ENCODE assay signal across 13 mouse cellular contexts in the genomic region with DNA sequence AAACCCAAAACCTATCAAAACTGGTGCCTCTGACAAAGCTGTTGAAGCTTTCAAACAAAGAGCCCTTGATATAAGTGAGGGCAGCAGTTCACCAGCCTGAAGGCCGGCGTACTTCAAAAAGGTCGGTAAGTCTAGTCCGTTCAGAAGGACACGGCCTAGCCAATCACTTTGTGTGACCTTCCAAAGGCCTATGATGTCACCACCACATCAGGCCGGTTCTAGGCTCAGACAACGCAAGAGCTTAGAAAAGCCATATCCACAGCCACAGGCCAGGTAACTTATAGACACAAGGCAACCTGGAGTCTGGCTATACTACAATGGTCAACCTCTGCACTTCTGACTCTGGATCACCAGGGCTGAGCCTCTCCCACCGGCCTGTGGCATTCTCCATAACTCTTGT. TPM values are rescaled to one million over a fixed set of nuclear protein-coding genes. Genes with fewer than 3 reads are reported as not detected.
DNase-seq lines count a peak whose midpoint lies in the region; ATAC-seq and TF ChIP-seq lines count a peak whose summit lies in the region.
"Had no signal": no experiment of that assay in that cellular context is flagged by ENCODE, and none has a peak within 500 bp of the region (broad histone marks: within the 10 kb centered on the region; RNA-seq: fewer than 3 reads in every experiment).

No protein-coding gene starts in this region.

- H3K9ac ChIP-seq in embryonic facial prominence, embryonic 15.5 days, result no peak overlapping the region
- no peak overlapping the region for H3K9ac ChIP-seq in stomach, embryonic 15.5 days
- H3K9ac ChIP-seq: forebrain, embryonic 13.5 days had no signal

- no peak for TF ChIP-seq POLR2A in kidney, adult 2 months (IDR thresholded peaks at IDR 0.05; ENCODE audit: low read depth, low read length)
- TF ChIP-seq POLR2A in testis, adult 2 months (IDR thresholded peaks at IDR 0.05; ENCODE audit: control insufficient read depth, low read depth, low read length), result no peak

- intact Hi-C loops in gastrocnemius, adult 2 months (cut with DNase I), result no loop called here

- peak overlapping the region; percentile 64 for H3K27ac ChIP-seq in kidney, adult 2 months (ENCODE audit: insufficient read depth, low read depth, low read length)
- H3K27ac ChIP-seq in testis, adult 2 months (ENCODE audit: control insufficient read depth, insufficient read depth, low read depth, low read length), result peak overlapping the region; percentile 91
- no peak overlapping the region for H3K27ac ChIP-seq in embryonic facial prominence, embryonic 15.5 days (replicated peaks)
- 0 out of 2 replicates have a peak overlapping the region, but pooled peaks have one; percentile 92 for H3K27ac ChIP-seq in stomach, embryonic 15.5 days
- H3K27ac ChIP-seq in gastrocnemius, adult 2 months, result no peak overlapping the region
- H3K27ac ChIP-seq: forebrain, embryonic 13.5 days; layer of hippocampus, adult 2 months; midbrain, embryonic 10.5 days had no signal

- H3K4me2 ChIP-seq in embryonic facial prominence, embryonic 15.5 days (replicated peaks), result peak overlapping the region; percentile 99
- peak overlapping the region; percentile 93 for H3K4me2 ChIP-seq in stomach, embryonic 15.5 days

- WGBS in kidney, adult 2 months, result 63% methylated on average over 8 of the region's 8 CpGs
- WGBS in embryonic facial prominence, embryonic 15.5 days, result 67% methylated on average over 8 of the region's 8 CpGs
- WGBS in stomach, embryonic 15.5 days, result 49% methylated on average over 8 of the region's 8 CpGs

- no peak for ATAC-seq in embryonic facial prominence, embryonic 15.5 days (ENCODE audit: insufficient number of reproducible peaks, low FRiP score, low TSS enrichment, low read depth)
- ATAC-seq in stomach, embryonic 15.5 days (ENCODE audit: insufficient read depth, low FRiP score, low read depth), result no peak
- ATAC-seq: forebrain, embryonic 13.5 days had no signal

- no peaks in the 10 kb centered on the region for H3K9me3 ChIP-seq in embryonic facial prominence, embryonic 15.5 days (replicated peaks)
- H3K9me3 ChIP-seq in stomach, embryonic 15.5 days, result no peaks in the 10 kb centered on the region
- H3K9me3 ChIP-seq: forebrain, embryonic 13.5 days; midbrain, embryonic 10.5 days had no signal

- peak overlapping the region; percentile 61 for H3K4me3 ChIP-seq in kidney, adult 2 months (ENCODE audit: insufficient read depth, low read depth, low read length)
- peak overlapping the region; percentile 95 for H3K4me3 ChIP-seq in testis, adult 2 months (ENCODE audit: control insufficient read depth, low read depth, low read length)
- H3K4me3 ChIP-seq in embryonic facial prominence, embryonic 15.5 days (replicated peaks), result peak overlapping the region; percentile 61
- peak overlapping the region; percentile 57 for H3K4me3 ChIP-seq in stomach, embryonic 15.5 days (replicated peaks)
- H3K4me3 ChIP-seq in gastrocnemius, adult 2 months, result no peak overlapping the region
- H3K4me3 ChIP-seq: forebrain, embryonic 13.5 days; layer of hippocampus, adult 2 months; midbrain, embryonic 10.5 days had no signal

- no peak for TF ChIP-seq CTCF in kidney, adult 2 months (conservative IDR thresholded peaks at IDR 0.05; ENCODE audit: insufficient read depth, insufficient read length, low read depth, low read length)
- no peak for TF ChIP-seq CTCF in testis, adult 2 months (IDR thresholded peaks at IDR 0.05; ENCODE audit: control insufficient read depth, insufficient read depth, insufficient replicate concordance, low read depth, low read length)
- no peak for TF ChIP-seq CTCF in gastrocnemius, adult 2 months (IDR thresholded peaks at IDR 0.05)

- H3K27me3 ChIP-seq in kidney, adult 2 months (replicated peaks; ENCODE audit: control insufficient read depth, insufficient read depth, low read length), result no peaks in the 10 kb centered on the region
- H3K27me3 ChIP-seq in testis, adult 2 months (ENCODE audit: control insufficient read depth, insufficient read depth, low read length), result no peaks in the 10 kb centered on the region
- peaks cover 27% of the 10 kb centered on the region for H3K27me3 ChIP-seq in embryonic facial prominence, embryonic 15.5 days
- H3K27me3 ChIP-seq in stomach, embryonic 15.5 days (replicated peaks), result 0 out of 2 replicates have a peak, but pooled peaks cover 11% of the 10 kb centered on the region

- peaks cover 31% of the 10 kb centered on the region for H3K4me1 ChIP-seq in kidney, adult 2 months (ENCODE audit: control insufficient read depth, insufficient read depth, low read length)
- peaks cover 11% of the 10 kb centered on the region for H3K4me1 ChIP-seq in testis, adult 2 months (ENCODE audit: control insufficient read depth, insufficient read depth, low read length)
- peaks cover 30% of the 10 kb centered on the region for H3K4me1 ChIP-seq in embryonic facial prominence, embryonic 15.5 days
- peaks cover 8% of the 10 kb centered on the region; the same call in 1 of the 2 replicates for H3K4me1 ChIP-seq in stomach, embryonic 15.5 days

- no peaks in the 10 kb centered on the region for H3K36me3 ChIP-seq in kidney, adult 2 months (ENCODE audit: control insufficient read depth, insufficient read depth, low read length)
- no peaks in the 10 kb centered on the region for H3K36me3 ChIP-seq in testis, adult 2 months (ENCODE audit: control insufficient read depth, insufficient read depth, low read length)
- no peaks in the 10 kb centered on the region for H3K36me3 ChIP-seq in embryonic facial prominence, embryonic 15.5 days
- no peaks in the 10 kb centered on the region for H3K36me3 ChIP-seq in stomach, embryonic 15.5 days
- H3K36me3 ChIP-seq: midbrain, embryonic 10.5 days had no signal

- DNase-seq in kidney, adult 2 months, result peak; percentile 39
- DNase-seq in kidney, adult 18-20 months, result no peak
- no peak for DNase-seq in testis, postnatal 14 days (ENCODE audit: low spot score)
- DNase-seq in gastrocnemius, adult 2 months, result no peak
- DNase-seq: cerebellum, postnatal 10 days; gastrocnemius, postnatal 36 days; right cerebral cortex, postnatal 4 days had no signal

RNA-seq across cellular contexts. Expression of gene Spint2, which starts 1.8 kb away (rescaled TPM):
- 421 and 474 TPM in 2 replicates for polyA plus RNA-seq in kidney, adult 2 months (2012; rRNA removed)
- 146 and 160 TPM in 2 replicates for polyA plus RNA-seq in testis, adult 2 months (2012; rRNA removed)
- polyA plus RNA-seq in embryonic facial prominence, embryonic 15.5 days (2015; fragmentation: Nextera tagmentation; extraction: Ambion mirVana), result 212 and 261 TPM in 2 replicates
- 525 and 574 TPM in 2 replicates for polyA plus RNA-seq in stomach, embryonic 15.5 days (2015; fragmentation: Nextera tagmentation; extraction: Ambion mirVana)
- total RNA-seq in gastrocnemius, adult 2 months (2021), result 1 to 10 TPM; 4.7 to 6.0 TPM

RNA-seq across cellular contexts. Expression of gene Ppp1r14a, which starts 9.2 kb away (rescaled TPM):
- 12.3 and 16.1 TPM in 2 replicates for polyA plus RNA-seq in kidney, adult 2 months (2012; rRNA removed)
- 11.3 and 11.9 TPM in 2 replicates for polyA plus RNA-seq in testis, adult 2 months (2012; rRNA removed)
- 17.3 and 18.1 TPM in 2 replicates for polyA plus RNA-seq in embryonic facial prominence, embryonic 15.5 days (2015; fragmentation: Nextera tagmentation; extraction: Ambion mirVana)
- polyA plus RNA-seq in stomach, embryonic 15.5 days (2015; fragmentation: Nextera tagmentation; extraction: Ambion mirVana), result 42.7 and 56.7 TPM in 2 replicates
- total RNA-seq in gastrocnemius, adult 2 months (2021), result 1 to 10 TPM; 3.8 to 4.5 TPM

RNA-seq across cellular contexts. Expression of gene Dpf1, which starts 23.8 kb away (rescaled TPM):
- polyA plus RNA-seq in kidney, adult 2 months (2012; rRNA removed), result 0.07 and 0.11 TPM in 2 replicates
- polyA plus RNA-seq in testis, adult 2 months (2012; rRNA removed), result 8.0 and 8.6 TPM in 2 replicates
- polyA plus RNA-seq in embryonic facial prominence, embryonic 15.5 days (2015; fragmentation: Nextera tagmentation; extraction: Ambion mirVana), result 14.4 and 20.4 TPM in 2 replicates
- 7.6 and 8.2 TPM in 2 replicates for polyA plus RNA-seq in stomach, embryonic 15.5 days (2015; fragmentation: Nextera tagmentation; extraction: Ambion mirVana)
- 1 to 10 TPM in 1 of 2 experiments, under 1 TPM in 1; 0.86 to 2.6 TPM for total RNA-seq in gastrocnemius, adult 2 months (2021)

RNA-seq across cellular contexts. Expression of gene 2200002D01Rik, which starts 31.7 kb away (rescaled TPM):
- polyA plus RNA-seq in kidney, adult 2 months (2012; rRNA removed), result 4.6 and 7.2 TPM in 2 replicates
- 0.15 and 0.29 TPM in 2 replicates for polyA plus RNA-seq in testis, adult 2 months (2012; rRNA removed)
- 11.5 and 12.2 TPM in 2 replicates for polyA plus RNA-seq in embryonic facial prominence, embryonic 15.5 days (2015; fragmentation: Nextera tagmentation; extraction: Ambion mirVana)
- polyA plus RNA-seq in stomach, embryonic 15.5 days (2015; fragmentation: Nextera tagmentation; extraction: Ambion mirVana), result 67.4 and 70.6 TPM in 2 replicates
- under 1 TPM; 0.64 to 0.81 TPM for total RNA-seq in gastrocnemius, adult 2 months (2021)

RNA-seq across cellular contexts. Expression of gene Yif1b, which starts 41.8 kb away (rescaled TPM):
- polyA plus RNA-seq in kidney, adult 2 months (2012; rRNA removed), result 179 and 207 TPM in 2 replicates
- 321 and 371 TPM in 2 replicates for polyA plus RNA-seq in testis, adult 2 months (2012; rRNA removed)
- 121 TPM in 2 replicates for polyA plus RNA-seq in embryonic facial prominence, embryonic 15.5 days (2015; fragmentation: Nextera tagmentation; extraction: Ambion mirVana)
- polyA plus RNA-seq in stomach, embryonic 15.5 days (2015; fragmentation: Nextera tagmentation; extraction: Ambion mirVana), result 83.7 and 85.8 TPM in 2 replicates
- total RNA-seq in gastrocnemius, adult 2 months (2021), result 10 to 100 TPM; 35.9 to 46.6 TPM

Comparison
In these comparisons a context has a peak if more than half of its experiments do, and no peak if none do; other contexts are left out.
1. H3K27ac ChIP-seq: peak in kidney, adult 2 months (single experiment), testis, adult 2 months (single experiment) and stomach, embryonic 15.5 days (single experiment); none in embryonic facial prominence, embryonic 15.5 days (single experiment) and gastrocnemius, adult 2 months (single experiment).